Mouse (Mus musculus) megakaryocyte, embryonic 14.5 days (primary cell): ENCODE measurements around the gene Lrch1.

ENCODE experiments used
- FLI1 ChIP-seq: IDR thresholded peaks from 2 replicates; pipeline ENCODE4 v1.6.1; 2012; ENCODE audit warnings: low read length, inconsistent platforms, mixed read lengths
- GATA1 ChIP-seq: IDR thresholded peaks from 3 replicates; pipeline ENCODE4 v1.6.1; 2012; ENCODE audit warnings: mixed read lengths, low read length, inconsistent platforms, borderline replicate concordance

- TF ChIP-seq GATA1 = no peak
- no peak for TF ChIP-seq FLI1
Observed at GRCm38 (mm10) chr14:74877287-74877686, 70.4 kb downstream of the Lrch1 start.
